Mouse (Mus musculus) MEL (cell line): ENCODE results near the gene Fam168b. TPM values are rescaled to one million over a fixed set of nuclear protein-coding genes. Genes with fewer than 3 reads are reported as not detected.

Experiments
- DNase-seq: peaks from one replicate; pipeline ENCODE4 v3.0.0; 2011; ENCODE audit warnings: low read depth, low spot score
- H3K27ac ChIP-seq: 2 replicates; pipeline ENCODE4 v1.5.1; 2012; ENCODE audit warnings: low read depth, mild to moderate bottlenecking, control low read depth, low read length, moderate library complexity; ENCODE audit not compliant: control insufficient read depth
- H3K27me3 ChIP-seq, 2 experiments: fragments of 150-350 bp in 1 of 2; sonication (generic) in 1 of 2; 2 replicates each; pipeline ENCODE4 v1.6.1; 2012; ENCODE audit warnings: low read length in 2 of 2, mild to moderate bottlenecking in 2 of 2, improper control_type of control experiment in 1 of 2, moderate library complexity in 1 of 2; ENCODE audit not compliant: insufficient read depth in 2 of 2, control insufficient read depth in 1 of 2
- H3K36me3 ChIP-seq, 2 experiments: 2 replicates each; pipeline ENCODE4 v1.6.1; 2012 to 2014; ENCODE audit warnings: low read length in 2 of 2, improper control_type of control experiment in 1 of 2, inconsistent platforms in 1 of 2, mild to moderate bottlenecking in 1 of 2; ENCODE audit not compliant: insufficient read depth in 2 of 2, control insufficient read depth in 1 of 2
- H3K4me1 ChIP-seq, 2 experiments: fragments of 150-350 bp in 1 of 2; sonication (generic) in 1 of 2; 2 replicates each; pipeline ENCODE4 v1.6.1; 2012; ENCODE audit warnings: low read length in 2 of 2, improper control_type of control experiment in 1 of 2, mild to moderate bottlenecking in 1 of 2; ENCODE audit not compliant: insufficient read depth in 2 of 2, control insufficient read depth in 1 of 2
- H3K4me3 ChIP-seq, 2 experiments: fragments of 150-350 bp in 1 of 2; sonication (generic) in 1 of 2; 2 replicates each; pipeline ENCODE4 v1.5.1; 2012; ENCODE audit warnings: low read depth in 2 of 2, low read length in 2 of 2, mild to moderate bottlenecking in 2 of 2, moderate library complexity in 2 of 2, control low read depth in 1 of 2, improper control_type of control experiment in 1 of 2; ENCODE audit not compliant: control insufficient read depth in 1 of 2, insufficient read depth in 1 of 2
- H3K79me2 ChIP-seq: 2 replicates; pipeline ENCODE4 v1.6.1; 2012; ENCODE audit warnings: mild to moderate bottlenecking, low read length, moderate library complexity; ENCODE audit not compliant: control insufficient read depth, poor library complexity, insufficient read depth
- H3K9ac ChIP-seq: 2 replicates; pipeline ENCODE4 v1.6.1; 2012; ENCODE audit warnings: low read depth, mild to moderate bottlenecking, control low read depth, low read length, moderate library complexity; ENCODE audit not compliant: control insufficient read depth, poor library complexity, severe bottlenecking
- H3K9me3 ChIP-seq: fragments of 150-350 bp; sonication (generic); replicated peaks from 2 replicates; pipeline ENCODE4 v1.6.1; 2012; ENCODE audit warnings: mild to moderate bottlenecking, low read length, improper control_type of control experiment, moderate library complexity; ENCODE audit not compliant: insufficient read depth
- BHLHE40 ChIP-seq: IDR thresholded peaks from 2 replicates; pipeline ENCODE4 v1.6.1; 2012; ENCODE audit warnings: low read depth, mild to moderate bottlenecking, inconsistent platforms, low read length, improper control_type of control experiment, borderline replicate concordance
- CHD1 ChIP-seq: IDR thresholded peaks from 2 replicates; pipeline ENCODE4 v1.6.1; 2012; ENCODE audit warnings: low read depth, mild to moderate bottlenecking, inconsistent platforms, low read length, improper control_type of control experiment
- ELF1 ChIP-seq: IDR thresholded peaks from 2 replicates; pipeline ENCODE4 v1.6.1; 2014; ENCODE audit warnings: low read depth, mild to moderate bottlenecking, inconsistent platforms, low read length, improper control_type of control experiment, moderate library complexity
- EP300 ChIP-seq, 2 experiments: IDR thresholded peaks; 2 replicates each; pipeline ENCODE4 v1.6.1; 2011; ENCODE audit warnings: improper control_type of control experiment in 2 of 2, low read length in 2 of 2, low read depth in 1 of 2, mild to moderate bottlenecking in 1 of 2
- ETS1 ChIP-seq: IDR thresholded peaks from 2 replicates; pipeline ENCODE4 v1.6.1; 2012; ENCODE audit warnings: low read depth, mild to moderate bottlenecking, inconsistent platforms, low read length, improper control_type of control experiment, moderate library complexity
- GATA1 ChIP-seq: IDR thresholded peaks from 2 replicates; pipeline ENCODE4 v1.6.1; 2011; ENCODE audit warnings: low read depth, low read length, improper control_type of control experiment
- HCFC1 ChIP-seq: IDR thresholded peaks from 2 replicates; pipeline ENCODE4 v1.6.1; 2012; ENCODE audit warnings: low read depth, mild to moderate bottlenecking, inconsistent platforms, low read length, improper control_type of control experiment, moderate library complexity
- MAX ChIP-seq: IDR thresholded peaks from 2 replicates; pipeline ENCODE4 v1.6.1; 2011; ENCODE audit warnings: low read length, improper control_type of control experiment
- MAZ ChIP-seq: IDR thresholded peaks from 2 replicates; pipeline ENCODE4 v1.6.1; 2012; ENCODE audit warnings: low read depth, mild to moderate bottlenecking, inconsistent platforms, low read length, improper control_type of control experiment
- MXI1 ChIP-seq: IDR thresholded peaks from 2 replicates; pipeline ENCODE4 v1.6.1; 2011; ENCODE audit warnings: mild to moderate bottlenecking, low read depth, low read length, improper control_type of control experiment
- MYB ChIP-seq: IDR thresholded peaks from 2 replicates; pipeline ENCODE4 v1.6.1; 2011; ENCODE audit warnings: mild to moderate bottlenecking, low read depth, low read length, improper control_type of control experiment
- NRF1 ChIP-seq: IDR thresholded peaks from 2 replicates; pipeline ENCODE4 v1.6.1; 2014; ENCODE audit warnings: low read depth, mild to moderate bottlenecking, inconsistent platforms, low read length, improper control_type of control experiment, moderate library complexity; ENCODE audit not compliant: poor library complexity, insufficient read depth, severe bottlenecking
- POLR2AphosphoS2 ChIP-seq: IDR thresholded peaks from 2 replicates; pipeline ENCODE4 v1.6.1; 2011; ENCODE audit warnings: low read length, improper control_type of control experiment
- RCOR1 ChIP-seq: IDR thresholded peaks from 2 replicates; pipeline ENCODE4 v1.6.1; 2012; ENCODE audit warnings: low read depth, mild to moderate bottlenecking, inconsistent platforms, low read length, improper control_type of control experiment
- SIN3A ChIP-seq: IDR thresholded peaks from 2 replicates; pipeline ENCODE4 v1.6.1; 2012; ENCODE audit warnings: low read length, improper control_type of control experiment, inconsistent platforms
- SMC3 ChIP-seq: IDR thresholded peaks from 2 replicates; pipeline ENCODE4 v1.6.1; 2011; ENCODE audit warnings: low read depth, low read length, improper control_type of control experiment
- TCF12 ChIP-seq: IDR thresholded peaks from 2 replicates; pipeline ENCODE4 v1.6.1; 2014; ENCODE audit warnings: low read depth, mild to moderate bottlenecking, inconsistent platforms, low read length, improper control_type of control experiment, moderate library complexity
- USF1 ChIP-seq: IDR thresholded peaks from 2 replicates; pipeline ENCODE4 v1.6.1; 2014; ENCODE audit warnings: low read depth, mild to moderate bottlenecking, inconsistent platforms, low read length, improper control_type of control experiment, moderate library complexity
- USF2 ChIP-seq, 2 experiments: IDR thresholded peaks; 2 replicates each; pipeline ENCODE4 v1.6.1; 2011 to 2012; ENCODE audit warnings: improper control_type of control experiment in 2 of 2, low read length in 2 of 2, borderline replicate concordance in 1 of 2, inconsistent platforms in 1 of 2, low read depth in 1 of 2, mild to moderate bottlenecking in 1 of 2; ENCODE audit not compliant: insufficient read depth in 1 of 2
- ZKSCAN1 ChIP-seq: IDR thresholded peaks from 2 replicates; pipeline ENCODE4 v1.6.1; 2012; ENCODE audit warnings: low read depth, mild to moderate bottlenecking, inconsistent platforms, low read length, improper control_type of control experiment, moderate library complexity
- ZMIZ1 ChIP-seq: IDR thresholded peaks from 2 replicates; pipeline ENCODE4 v1.6.1; 2012; ENCODE audit warnings: low read depth, mild to moderate bottlenecking, inconsistent platforms, low read length, improper control_type of control experiment, moderate library complexity
- ZNF384 ChIP-seq: IDR thresholded peaks from 2 replicates; pipeline ENCODE4 v1.6.1; 2012; ENCODE audit warnings: low read depth, mild to moderate bottlenecking, inconsistent platforms, low read length, improper control_type of control experiment
- polyA plus RNA-seq, 2 experiments: library from polyadenylated mRNA; stranded (reverse) in 1 of 2; unstranded in 1 of 2; fragments of >175 nt in 1 of 2; fragments of >200 nt in 1 of 2; gene quantifications; 2 replicates each; pipeline versions ENCODE4 v1.2.1 to v1.2.4; 2012; ENCODE audit warnings: low replicate concordance in 2 of 2, low read depth in 1 of 2; ENCODE audit not compliant: insufficient read length in 2 of 2, insufficient read depth in 1 of 2, missing spikeins in 1 of 2
- total RNA-seq: library from RNA; depleted of rRNA; stranded (reverse); fragments of 300-350 nt; gene quantifications from 2 replicates; pipeline ENCODE4 v1.2.3, GENCODE M21; 2012

Fam168b gene
- total and polyA plus RNA-seq, 3 experiments, result 78.9 to 136 (median 97.4) TPM

DNA sequence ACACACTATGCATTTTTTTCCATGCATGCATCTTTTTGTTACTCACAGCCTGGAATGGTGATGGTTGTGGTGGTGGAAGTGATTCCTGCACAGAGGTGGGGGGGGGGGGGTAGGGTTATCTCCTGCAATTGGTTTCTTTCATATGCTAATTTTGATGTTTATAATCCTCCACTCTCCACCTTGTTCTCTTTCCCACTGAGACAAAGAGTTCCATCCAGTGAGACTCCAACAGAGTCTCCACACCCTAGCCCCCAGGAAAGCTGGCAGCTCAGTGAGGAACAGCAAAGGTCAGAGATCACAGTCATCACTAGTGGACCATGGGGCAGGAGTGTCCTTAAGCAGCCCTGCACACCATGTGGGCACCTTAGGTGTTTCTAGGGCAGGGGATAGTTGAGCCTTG lies 40.9 kb upstream of the Fam168b start:
- Histone ChIP-seq H3K27ac (no peak overlapping the region), H3K79me2 (no peaks in the 10 kb centered on the region), H3K9ac (no peak overlapping the region), H3K4me3 (no peak overlapping the region), H3K9me3 (no peaks in the 10 kb centered on the region), H3K36me3 (peaks cover 0 to 2% of the 10 kb centered on the region in 2 experiments; a peak in 1 of 4 replicates), H3K27me3 (no peaks in the 10 kb centered on the region; a peak in 1 of 4 replicates), H3K4me1 (peaks cover 0 to 3% of the 10 kb centered on the region in 2 experiments; a peak in 2 of 4 replicates)
- no peak for TF ChIP-seq NRF1
- no peak for TF ChIP-seq ELF1
- TF ChIP-seq POLR2AphosphoS2, result no peak
- TF ChIP-seq RCOR1, result no peak
- TF ChIP-seq TCF12, result no peak
- TF ChIP-seq SIN3A, result no peak
- TF ChIP-seq ZMIZ1, result no peak
- no peak for TF ChIP-seq ZKSCAN1
- no peak for TF ChIP-seq MAZ
- no peak for TF ChIP-seq ETS1
- TF ChIP-seq MYB, result no peak
- TF ChIP-seq EP300 (IDR thresholded peaks at IDR 0.05; ENCODE audit: low read depth in 1 of 2, low read length in 2 of 2), result no peak
- no peak for TF ChIP-seq BHLHE40
- no peak for TF ChIP-seq MXI1
- no peak for TF ChIP-seq USF2 (IDR thresholded peaks at IDR 0.05; ENCODE audit: borderline replicate concordance in 1 of 2, insufficient read depth in 1 of 2, low read depth in 1 of 2, low read length in 2 of 2)
- TF ChIP-seq USF1, result no peak
- DNase-seq, result no peak

DNA sequence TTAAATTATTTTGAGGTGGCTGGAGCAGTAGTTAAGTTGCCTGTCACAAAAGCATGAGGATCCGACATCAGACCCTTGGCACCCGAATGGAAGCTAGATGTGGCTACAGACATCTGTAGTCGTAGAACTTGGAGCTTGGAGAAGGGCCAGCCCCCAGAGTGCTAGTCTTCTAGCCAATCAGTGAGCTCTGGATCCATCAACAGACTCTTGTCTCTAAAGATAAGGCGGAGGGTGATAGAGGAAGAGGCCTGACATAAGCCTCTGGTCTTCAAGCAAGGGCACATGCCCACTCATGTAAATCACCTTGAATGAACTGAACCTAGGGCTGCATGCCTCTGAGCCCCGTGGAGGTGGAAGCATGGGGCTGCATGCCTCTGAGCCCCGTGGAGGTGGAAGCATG lies 36.7 kb upstream of the Fam168b start:
- H3K4me3 ChIP-seq, result no peak overlapping the region
- peaks cover 0 to 2% of the 10 kb centered on the region in 2 experiments; a peak in 1 of 4 replicates for H3K36me3 ChIP-seq
- no peak overlapping the region for H3K9ac ChIP-seq
- H3K27me3 ChIP-seq, result no peaks in the 10 kb centered on the region; a peak in 1 of 4 replicates
- no peak for TF ChIP-seq ZNF384
- TF ChIP-seq USF1, result no peak
- TF ChIP-seq CHD1, result no peak
- TF ChIP-seq SMC3, result no peak
- TF ChIP-seq MAX, result no peak
- no peak for TF ChIP-seq HCFC1
- 0 out of 2 replicates have a peak, but pooled peaks have one; percentile 9 for TF ChIP-seq GATA1
- no peak overlapping the region for H3K27ac ChIP-seq
- H3K9me3 ChIP-seq, result no peaks in the 10 kb centered on the region
- DNase-seq, result peak; percentile 52
- no peaks in the 10 kb centered on the region for H3K79me2 ChIP-seq
- H3K4me1 ChIP-seq, result peaks cover 0 to 3% of the 10 kb centered on the region in 2 experiments; a peak in 2 of 4 replicates
